Mouse (Mus musculus): Measurements from ENCODE around the gene 1700020N01Rik. TPM values are rescaled to one million over a fixed set of nuclear protein-coding genes. Genes with fewer than 3 reads are reported as not detected.

The 1700020N01Rik gene
- total and polyA plus RNA-seq, 3 experiments, result not detected

DNA sequence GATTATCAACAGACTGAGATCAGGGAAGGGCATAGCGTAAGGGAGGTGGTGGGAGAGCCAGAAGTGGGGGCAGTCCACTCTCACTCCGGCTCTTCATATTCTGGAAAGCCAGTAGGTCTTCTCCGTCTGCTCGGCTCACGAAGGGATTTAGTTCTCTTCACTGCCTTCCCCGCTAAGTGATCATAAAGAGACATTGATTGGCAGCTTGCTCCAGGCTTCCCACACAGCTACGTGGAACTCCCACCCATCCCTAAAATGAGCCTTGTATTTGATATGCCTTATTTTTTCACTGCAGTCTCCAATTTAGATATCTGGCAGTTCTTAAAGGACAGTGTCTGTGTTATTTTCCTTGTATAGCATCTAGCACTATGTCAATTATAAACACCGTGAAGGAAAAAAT lies 11.5 kb downstream of the 1700020N01Rik start:
- DNase-seq, result no peak

- DNase-seq, result peak; percentile 43
These were observed 12.1 kb downstream of the 1700020N01Rik start for GRCm38 (mm10) chr10:21605011-21605571.

DNA sequence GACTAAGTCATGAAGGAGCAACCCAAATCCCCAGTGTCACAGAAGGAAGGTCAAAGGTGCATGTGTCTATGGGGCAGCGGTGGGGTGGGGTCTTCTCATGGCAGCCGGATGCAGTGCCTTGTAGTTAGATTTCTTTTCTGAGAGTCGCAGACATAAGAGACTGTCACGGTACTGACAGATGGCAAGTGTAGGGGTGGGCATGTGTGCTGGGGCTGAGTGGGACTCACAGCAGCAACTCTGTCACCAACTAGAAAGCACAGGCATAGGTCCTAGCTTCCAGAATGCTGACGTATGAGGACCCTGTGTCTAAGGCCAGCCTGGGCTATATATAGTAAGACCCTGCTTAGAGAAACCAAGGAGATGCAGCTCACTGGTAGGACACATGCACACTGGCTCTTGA lies 12.7 kb downstream of the 1700020N01Rik start:
- no peak for DNase-seq

GRCm38 (mm10) chr10:21606931-21607330 lies 14.0 kb downstream of the 1700020N01Rik start:
- DNase-seq, result peak; percentile 87

DNA sequence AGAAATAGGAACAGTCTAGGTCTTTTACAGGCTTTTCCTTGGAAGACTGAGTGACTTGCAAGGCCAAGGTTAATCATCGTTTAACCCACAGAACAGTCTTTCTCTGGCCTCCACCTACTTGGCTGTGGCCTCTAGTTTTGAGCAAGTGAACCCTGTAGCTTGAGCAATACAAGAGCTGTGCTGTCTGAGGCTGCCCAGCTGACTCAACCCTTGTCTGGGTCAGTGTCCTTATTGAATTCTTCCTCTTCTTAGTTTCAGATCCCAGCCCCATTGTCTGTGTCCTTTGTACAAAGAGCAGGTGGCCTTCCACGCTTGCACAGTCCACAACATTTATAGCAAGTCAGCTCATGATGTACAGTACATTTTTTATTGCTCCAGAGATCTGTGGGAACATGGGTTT lies 16.6 kb downstream of the 1700020N01Rik start:
- peak; percentile 85 for DNase-seq

DNA sequence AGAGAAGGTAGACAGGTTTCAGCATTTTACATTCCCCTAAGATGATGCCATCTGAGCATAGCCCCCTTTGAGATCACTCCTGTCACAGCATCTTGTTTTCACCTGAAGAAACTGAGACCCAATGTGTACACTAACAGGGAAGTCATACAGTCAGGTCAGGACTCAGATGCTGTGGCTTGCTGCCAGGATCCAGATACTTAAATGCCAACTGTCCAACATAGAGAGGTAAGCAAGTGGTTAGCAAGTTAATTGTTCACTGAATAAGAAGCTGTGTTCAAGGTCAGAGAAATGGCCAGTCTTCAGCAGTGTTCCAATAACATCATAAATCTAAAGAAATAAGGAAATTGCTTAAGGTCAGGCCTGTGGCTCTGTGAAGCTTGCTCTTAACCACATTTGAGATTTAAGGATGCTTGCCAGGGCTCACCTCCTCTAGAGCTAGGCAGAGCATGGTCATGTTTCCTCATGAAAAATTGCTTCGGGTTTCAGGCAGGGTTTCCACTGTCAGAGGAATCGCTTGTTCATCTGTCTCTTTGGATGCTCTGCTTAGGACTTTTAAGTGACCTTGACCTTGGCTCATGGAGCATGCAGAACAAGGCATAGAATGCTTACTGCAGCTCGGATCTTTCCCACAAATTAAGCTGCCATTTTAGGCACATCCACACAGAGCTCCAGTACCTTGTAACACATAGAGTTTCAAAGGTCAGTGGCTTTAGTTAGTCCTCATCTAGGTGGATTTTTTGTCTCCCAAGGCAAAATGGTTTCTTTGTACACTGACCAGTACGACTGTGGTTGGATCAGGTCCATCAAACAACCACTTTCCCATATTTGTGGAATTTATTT lies 20.3 kb downstream of the 1700020N01Rik start:
- peak; percentile 27 for DNase-seq

DNA sequence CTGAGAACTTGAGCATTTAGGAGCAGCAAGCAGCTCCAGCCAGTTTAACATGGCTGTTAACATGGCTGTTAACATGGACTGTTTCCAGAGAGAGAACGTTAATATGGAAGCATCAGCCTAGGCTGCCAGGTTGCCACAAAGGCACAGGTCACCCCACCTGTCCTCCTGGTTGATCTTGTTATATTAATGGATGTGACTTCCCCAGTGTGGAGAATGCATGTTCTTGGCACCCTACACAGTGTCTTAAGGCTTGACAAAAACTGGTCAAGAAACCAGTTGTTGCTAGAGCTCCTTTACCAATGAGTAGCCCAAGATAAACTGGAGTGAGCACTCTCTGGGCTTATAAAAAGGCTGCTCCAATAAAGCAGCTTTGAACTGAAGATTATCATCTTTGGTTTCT lies 21.6 kb downstream of the 1700020N01Rik start:
- DNase-seq, result no peak

DNA sequence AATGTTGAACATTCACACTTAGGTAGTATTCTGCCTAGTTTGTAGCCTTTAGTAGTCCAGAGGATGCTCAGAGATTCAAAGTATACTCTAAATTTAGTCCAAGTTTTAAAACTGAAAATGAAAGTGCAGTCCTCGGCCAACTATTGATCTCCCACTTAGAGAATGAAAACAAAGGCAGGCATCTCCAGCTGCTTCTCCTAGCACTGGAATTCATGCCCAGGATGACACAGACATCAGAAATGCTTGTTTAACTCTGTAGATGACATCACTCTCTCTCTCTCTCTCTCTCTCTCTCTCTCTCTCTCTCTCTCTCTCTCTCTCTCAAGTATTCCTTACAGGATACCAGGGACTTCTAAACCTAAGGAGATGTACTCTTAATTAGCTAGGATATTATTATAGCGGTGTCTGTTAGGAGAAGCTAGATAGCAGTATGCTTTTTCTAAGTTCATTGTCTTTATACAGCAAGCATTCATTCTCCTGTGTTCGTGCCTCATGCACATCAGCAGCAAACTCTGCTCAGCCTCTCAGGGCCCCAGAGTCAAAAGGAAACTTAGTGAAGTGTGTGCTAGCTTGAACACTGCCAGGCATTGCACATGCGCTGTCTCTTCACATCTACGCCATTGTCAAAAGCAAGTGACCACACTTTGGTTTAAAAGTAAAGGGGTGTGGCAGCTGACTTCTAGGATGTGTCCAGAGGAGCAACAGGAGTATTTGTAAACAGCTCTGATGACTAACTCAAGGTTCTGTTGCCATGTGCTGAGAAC lies 26.0 kb downstream of the 1700020N01Rik start:
- DNase-seq, result no peak

GRCm38 (mm10) chr10:21622065-21622464 lies 29.1 kb downstream of the 1700020N01Rik start:
- DNase-seq, result no peak

- peak; percentile 81 for DNase-seq
These were observed 35.6 kb downstream of the 1700020N01Rik start for GRCm38 (mm10) chr10:21628555-21628954.

DNA sequence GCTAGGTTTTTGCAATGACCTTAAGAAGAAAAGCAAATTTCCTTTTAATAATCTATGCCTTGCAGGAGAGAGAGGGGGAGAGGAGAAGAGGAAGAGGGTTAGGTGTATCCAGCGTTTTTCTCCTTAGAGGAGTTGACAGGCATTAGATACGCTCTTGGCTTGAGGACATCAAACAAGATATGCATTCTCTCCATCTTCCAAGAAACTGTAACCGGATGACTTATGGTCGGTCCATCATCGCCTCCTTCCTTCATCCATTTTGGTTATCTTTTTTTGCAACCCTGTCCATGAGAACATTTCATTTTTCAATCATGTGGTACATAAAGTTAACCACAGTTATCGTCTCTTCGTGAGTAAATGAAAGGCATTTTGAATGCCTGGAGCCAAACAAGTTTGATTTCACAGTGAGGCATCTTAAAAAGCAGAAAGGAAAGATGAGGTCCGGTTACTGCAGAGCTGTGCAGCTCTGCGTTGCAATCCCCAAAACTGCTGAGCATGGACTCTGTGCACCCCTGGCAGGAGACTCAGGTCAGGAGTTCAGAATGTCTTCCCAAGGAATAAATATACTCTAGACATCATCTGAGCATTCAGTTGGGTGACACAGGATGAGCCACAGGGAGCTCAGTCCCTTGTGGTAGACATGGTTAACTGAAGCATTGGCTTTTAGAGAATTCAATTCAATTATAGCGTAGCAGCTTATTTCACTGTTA lies 36.2 kb downstream of the 1700020N01Rik start:
- no peak for DNase-seq

- DNase-seq, result peak; percentile 34
These were observed 38.5 kb downstream of the 1700020N01Rik start for GRCm38 (mm10) chr10:21631481-21631880.

- DNase-seq, result no peak
These were observed 39.7 kb downstream of the 1700020N01Rik start for GRCm38 (mm10) chr10:21632687-21633086.

DNA sequence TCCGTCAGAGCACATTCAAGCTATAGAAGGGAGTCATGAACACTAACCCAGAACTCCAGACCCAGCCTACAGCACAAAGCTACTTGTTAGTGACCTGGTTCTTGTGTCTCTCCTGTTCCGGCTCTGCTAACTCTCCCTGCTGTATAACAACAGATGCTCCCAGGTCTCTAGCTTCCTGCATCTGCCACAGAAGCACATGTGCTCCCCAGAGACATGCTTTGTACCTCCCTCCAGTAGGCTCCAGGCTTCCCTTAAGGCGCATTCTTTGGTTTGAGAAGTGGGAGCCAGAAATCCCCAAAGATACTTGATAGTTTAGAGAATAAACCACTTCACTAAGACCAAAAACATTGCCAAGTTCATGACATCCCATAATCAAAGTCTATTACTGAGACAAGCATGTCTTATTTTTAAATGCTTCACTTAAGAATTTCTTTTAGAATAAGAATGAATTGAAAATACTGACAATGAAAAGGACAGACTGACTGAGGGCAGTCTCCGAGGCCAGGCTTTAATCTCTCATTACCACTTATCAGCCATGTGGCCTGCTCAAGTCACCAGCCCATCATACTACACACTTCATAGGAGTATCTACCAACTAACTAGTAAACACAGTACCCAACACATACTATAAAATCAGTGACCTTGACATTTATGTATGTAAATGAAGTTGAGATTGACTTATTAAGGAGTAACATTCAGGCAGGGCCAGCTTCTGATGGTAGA lies 43.2 kb downstream of the 1700020N01Rik start:
- DNase-seq, result no peak

DNA sequence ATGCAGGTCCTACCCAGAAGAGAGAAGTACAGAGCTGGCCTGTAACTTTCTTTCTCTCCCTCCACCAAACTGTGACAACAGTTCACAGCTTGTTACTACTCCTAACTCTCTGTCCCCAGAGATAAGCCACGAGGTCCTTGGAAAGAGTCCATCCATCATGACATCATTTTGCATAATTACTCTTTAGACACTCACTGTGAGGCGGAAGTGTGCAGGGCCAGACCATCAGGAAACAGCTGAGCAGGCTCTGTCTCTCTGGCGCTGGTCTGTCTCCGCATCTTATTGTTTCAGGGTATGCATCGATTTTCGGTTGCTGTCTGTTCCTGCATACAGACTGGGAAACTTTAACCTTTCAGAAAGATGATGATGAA lies 43.8 kb downstream of the 1700020N01Rik start:
- DNase-seq, result peak; percentile 44

GRCm38 (mm10) chr10:21651388-21651787 lies 58.4 kb downstream of the 1700020N01Rik start:
- no peak for DNase-seq

- no peak for DNase-seq
These were observed 59.7 kb downstream of the 1700020N01Rik start for GRCm38 (mm10) chr10:21652426-21653345.

- no peak for DNase-seq
These were observed 60.5 kb downstream of the 1700020N01Rik start for GRCm38 (mm10) chr10:21653469-21653868.

- peak; percentile 14 for DNase-seq
These were observed 66.8 kb downstream of the 1700020N01Rik start for GRCm38 (mm10) chr10:21659576-21660246.

DNA sequence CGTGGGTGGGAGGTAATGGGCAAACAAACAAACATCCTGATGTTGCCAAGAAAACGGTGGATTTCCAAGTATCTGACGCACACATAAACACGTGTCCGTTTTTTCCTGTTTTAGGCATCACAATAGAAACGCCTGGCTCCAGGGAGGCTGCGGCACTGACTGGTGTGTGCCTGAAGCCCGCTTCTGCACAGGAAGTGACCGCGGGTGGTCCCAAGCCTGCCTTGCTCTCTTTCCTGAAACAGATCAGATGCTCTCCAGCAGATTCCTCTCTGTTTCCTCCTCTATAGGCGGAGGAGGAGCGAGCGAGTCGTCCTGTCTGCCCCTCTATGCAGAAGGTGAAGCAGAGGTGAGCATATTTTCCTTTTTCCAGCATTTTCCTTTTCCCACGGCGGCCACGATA lies 76.0 kb downstream of the 1700020N01Rik start:
- peak; percentile 56 for DNase-seq

Measured in adrenal gland, adult 2 months (tissue).